Mouse (Mus musculus): ENCODE measurements around the gene Cul1.

Cul1 gene

GRCm38 (mm10) chr6:47472444-47472843 is 19.2 kb downstream of the Cul1 start:
- no peak for DNase-seq (ENCODE audit: low read depth, low spot score)

GRCm38 (mm10) chr6:47482027-47482426 is 28.8 kb downstream of the Cul1 start:
- no peak for DNase-seq (ENCODE audit: low read depth, low spot score)

- DNase-seq (ENCODE audit: low read depth, low spot score): no peak
Measured at GRCm38 (mm10) chr6:47494562-47494961, 41.4 kb downstream of the Cul1 start.

- DNase-seq (ENCODE audit: low read depth, low spot score): no peak
Measured at GRCm38 (mm10) chr6:47520030-47520429, 66.8 kb downstream of the Cul1 start.

- DNase-seq (ENCODE audit: low read depth, low spot score): no peak
Measured at GRCm38 (mm10) chr6:47522431-47522830, 69.2 kb downstream of the Cul1 start.

- no peak for DNase-seq (ENCODE audit: low read depth, low spot score)
Measured at GRCm38 (mm10) chr6:47525041-47525440, 71.8 kb downstream of the Cul1 start.

GRCm38 (mm10) chr6:47526446-47526845 is 73.2 kb downstream of the Cul1 start:
- DNase-seq (ENCODE audit: low read depth, low spot score): no peak

- DNase-seq (ENCODE audit: low read depth, low spot score): no peak
Measured at GRCm38 (mm10) chr6:47527129-47527528, 73.9 kb downstream of the Cul1 start.

GRCm38 (mm10) chr6:47527655-47528054 is 74.5 kb downstream of the Cul1 start:
- no peak for DNase-seq (ENCODE audit: low read depth, low spot score)

GRCm38 (mm10) chr6:47532547-47532946 is 79.3 kb downstream of the Cul1 start:
- DNase-seq (ENCODE audit: low read depth, low spot score): no peak

- DNase-seq (ENCODE audit: low read depth, low spot score): no peak
Measured at GRCm38 (mm10) chr6:47535333-47535732, 82.1 kb downstream of the Cul1 start.

- no peak for DNase-seq (ENCODE audit: low read depth, low spot score)
Measured at GRCm38 (mm10) chr6:47552280-47552679, 99.1 kb downstream of the Cul1 start.

- DNase-seq (ENCODE audit: low read depth, low spot score): no peak
Measured at GRCm38 (mm10) chr6:47559287-47559686, 106.1 kb downstream of the Cul1 start.

- DNase-seq (ENCODE audit: low read depth, low spot score): no peak
Measured at GRCm38 (mm10) chr6:47560407-47560806, 107.2 kb downstream of the Cul1 start.

- DNase-seq (ENCODE audit: low read depth, low spot score): no peak
Measured at GRCm38 (mm10) chr6:47560846-47561245, 107.6 kb downstream of the Cul1 start.

GRCm38 (mm10) chr6:47561426-47561825 is 108.2 kb downstream of the Cul1 start:
- DNase-seq (ENCODE audit: low read depth, low spot score): no peak

- DNase-seq (ENCODE audit: low read depth, low spot score): no peak
Measured at GRCm38 (mm10) chr6:47565326-47566035, 112.3 kb downstream of the Cul1 start.

- DNase-seq (ENCODE audit: low read depth, low spot score): no peak
Measured at GRCm38 (mm10) chr6:47572887-47573286, 119.7 kb downstream of the Cul1 start.

Data from brain, embryonic 18.5 days (tissue).